7 mouse cellular contexts compared by ENCODE assay signal in the genomic region with DNA sequence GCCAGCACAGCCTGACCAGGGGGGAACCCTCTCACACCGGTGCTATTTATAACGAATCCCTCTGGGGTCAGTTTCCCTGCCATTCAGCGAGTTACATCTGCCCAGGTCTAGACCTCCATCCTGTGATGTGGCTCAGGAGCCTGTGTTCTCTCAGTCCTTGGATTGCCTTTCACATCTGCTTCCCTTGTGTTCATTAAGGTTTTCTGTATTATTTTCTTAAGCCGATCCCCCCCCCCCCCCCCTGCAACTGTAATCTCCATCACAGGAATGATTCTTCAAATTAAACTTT. TPM values are rescaled to one million over a fixed set of nuclear protein-coding genes. Genes with fewer than 3 reads are reported as not detected.
A peak's percentile ranks its signal among the peaks of the same experiment; 100 is the strongest.
DNase-seq lines count a peak whose midpoint lies in the region; ATAC-seq and TF ChIP-seq lines count a peak whose summit lies in the region.

No protein-coding gene starts in this region.

- peak overlapping the region; percentile 62 for H3K4me3 ChIP-seq in megakaryocyte, embryonic 14.5 days (replicated peaks)
- H3K4me3 ChIP-seq in forebrain, embryonic 13.5 days: no peak overlapping the region
- peak overlapping the region; percentile 25 for H3K4me3 ChIP-seq in limb, embryonic 14.5 days (replicated peaks; ENCODE audit: low read length)
- H3K4me3 ChIP-seq in stomach, postnatal 0 days (ENCODE audit: low read depth, low read length): no peak overlapping the region

- H3K9ac ChIP-seq in forebrain, embryonic 13.5 days: no peak overlapping the region
- H3K9ac ChIP-seq in limb, embryonic 14.5 days (ENCODE audit: low read depth, low read length, severe bottlenecking): 0 out of 2 replicates have a peak overlapping the region, but pooled peaks have one; percentile 25
- H3K9ac ChIP-seq in stomach, postnatal 0 days (ENCODE audit: low read length): no peak overlapping the region

- peak overlapping the region; percentile 47 for H3K4me2 ChIP-seq in forebrain, embryonic 13.5 days
- peak overlapping the region; percentile 47 for H3K4me2 ChIP-seq in limb, embryonic 14.5 days (replicated peaks; ENCODE audit: low read depth, low read length, severe bottlenecking)
- H3K4me2 ChIP-seq in stomach, postnatal 0 days (replicated peaks; ENCODE audit: low read depth): peak overlapping the region; percentile 42

- peaks cover 16% of the 10 kb centered on the region for H3K27me3 ChIP-seq in megakaryocyte, embryonic 14.5 days (replicated peaks)
- H3K27me3 ChIP-seq in forebrain, embryonic 13.5 days: no peaks in the 10 kb centered on the region
- no peaks in the 10 kb centered on the region for H3K27me3 ChIP-seq in limb, embryonic 14.5 days (ENCODE audit: control insufficient read depth, insufficient read depth, low read length)
- no peaks in the 10 kb centered on the region for H3K27me3 ChIP-seq in stomach, postnatal 0 days (ENCODE audit: control insufficient read depth, insufficient read depth, low read length)

- no peak overlapping the region for H3K27ac ChIP-seq in forebrain, embryonic 13.5 days
- H3K27ac ChIP-seq in limb, embryonic 14.5 days (replicated peaks; ENCODE audit: low read depth, low read length): no peak overlapping the region
- no peak overlapping the region for H3K27ac ChIP-seq in stomach, postnatal 0 days (replicated peaks)

- 31% methylated on average over 4 of the region's 4 CpGs for WGBS in forebrain, embryonic 13.5 days
- 14% methylated on average over 4 of the region's 4 CpGs for WGBS in limb, embryonic 14.5 days
- 17% methylated on average over 4 of the region's 4 CpGs for WGBS in stomach, postnatal 0 days

- no peaks in the 10 kb centered on the region for H3K36me3 ChIP-seq in megakaryocyte, embryonic 14.5 days (replicated peaks; ENCODE audit: low read length)
- H3K36me3 ChIP-seq in forebrain, embryonic 13.5 days (ENCODE audit: poor library complexity, severe bottlenecking): no peaks in the 10 kb centered on the region
- H3K36me3 ChIP-seq in limb, embryonic 14.5 days (ENCODE audit: control insufficient read depth, insufficient read depth, low read length): no peaks in the 10 kb centered on the region
- H3K36me3 ChIP-seq in stomach, postnatal 0 days (ENCODE audit: control insufficient read depth, insufficient read depth, low read length): no peaks in the 10 kb centered on the region

- no peak for TF ChIP-seq EP300 in stomach, postnatal 0 days (optimal IDR thresholded peaks at IDR 0.05)

- TF ChIP-seq CTCF in stomach, postnatal 0 days (IDR thresholded peaks at IDR 0.05; ENCODE audit: low read depth): no peak

- no peak for TF ChIP-seq POLR2A in limb, embryonic 14.5 days (IDR thresholded peaks at IDR 0.05; ENCODE audit: borderline replicate concordance, extremely low read depth, insufficient read depth, insufficient read length)

- intact Hi-C loops in heart, postnatal 10 days (cut with DNase I): loop anchor here (10.0 kb wide), 2 partner anchors 89 to 199 kb away; no protein-coding TSS in a partner anchor

- ATAC-seq in megakaryocyte, adult 5-6 weeks (ENCODE audit: poor library complexity, severe bottlenecking): no peak
- no peak for ATAC-seq in forebrain, embryonic 13.5 days
- peak; percentile 19; the same call in 1 of the 2 replicates for ATAC-seq in limb, embryonic 14.5 days (ENCODE audit: low FRiP score, low read depth)
- ATAC-seq in stomach, postnatal 0 days (ENCODE audit: low FRiP score, low TSS enrichment): no peak; the same call in 1 of the 2 replicates
- no peak for ATAC-seq in erythroid progenitor cell, adult 5-6 weeks (replicated peaks; ENCODE audit: low FRiP score, poor library complexity, severe bottlenecking)

- H3K9me3 ChIP-seq in megakaryocyte, embryonic 14.5 days: no peaks in the 10 kb centered on the region
- no peaks in the 10 kb centered on the region for H3K9me3 ChIP-seq in forebrain, embryonic 13.5 days (replicated peaks)
- H3K9me3 ChIP-seq in limb, embryonic 14.5 days (ENCODE audit: control insufficient read depth, low read length): no peaks in the 10 kb centered on the region
- H3K9me3 ChIP-seq in stomach, postnatal 0 days (ENCODE audit: control insufficient read depth, low read length): no peaks in the 10 kb centered on the region

- no peak for DNase-seq in limb, embryonic 14.5 days (ENCODE audit: low spot score)
- no peak for DNase-seq in stomach, postnatal 0 days (ENCODE audit: low spot score)
- DNase-seq in heart, postnatal 10 days: no peak

- H3K4me1 ChIP-seq in megakaryocyte, embryonic 14.5 days: peaks cover 46% of the 10 kb centered on the region
- H3K4me1 ChIP-seq in forebrain, embryonic 13.5 days: 0 out of 2 replicates have a peak, but pooled peaks cover 3% of the 10 kb centered on the region
- no peaks in the 10 kb centered on the region for H3K4me1 ChIP-seq in limb, embryonic 14.5 days (ENCODE audit: control insufficient read depth, insufficient read depth, low read length)
- H3K4me1 ChIP-seq in stomach, postnatal 0 days (replicated peaks; ENCODE audit: control insufficient read depth, insufficient read depth): no peaks in the 10 kb centered on the region

RNA-seq across cellular contexts. Expression of a gene that starts 22.1 kb away (rescaled TPM):
- polyA plus RNA-seq in megakaryocyte, embryonic 14.5 days (2012; ENCODE audit: insufficient read depth, low replicate concordance): 0.57 TPM in 1 of 2 replicates, not detected in the other
- 3.7 and 5.6 TPM in 2 replicates for total RNA-seq in megakaryocyte, adult 5-6 weeks (2015)
- 4.6 and 8.9 TPM in 2 replicates for total RNA-seq in megakaryocyte, adult 5-6 weeks (2017)
- polyA plus RNA-seq in forebrain, embryonic 13.5 days (2015; fragmentation: Nextera tagmentation; extraction: Ambion mirVana): 87.5 and 91.5 TPM in 2 replicates
- 37.0 and 47.6 TPM in 2 replicates for polyA plus RNA-seq in limb, embryonic 14.5 days (2012; rRNA removed)
- 78.4 and 79.6 TPM in 2 replicates for polyA plus RNA-seq in limb, embryonic 14.5 days (2014; fragmentation: Nextera tagmentation; extraction: Ambion mirVana)
- 39.0 and 41.3 TPM in 2 replicates for polyA plus RNA-seq in stomach, postnatal 0 days (2015; fragmentation: Nextera tagmentation; extraction: Ambion mirVana)
- 10 to 100 TPM; 68.9 to 70.8 TPM for total RNA-seq in heart, postnatal 10 days (2021)
- total RNA-seq in erythroid progenitor cell, adult 5-6 weeks (2015; ENCODE audit: low replicate concordance): 2.5 TPM in 1 of 2 replicates, not detected in the other
- 0.30 and 8.6 TPM in 2 replicates for total RNA-seq in erythroid progenitor cell, adult 5-6 weeks (2017; ENCODE audit: low replicate concordance)

Comparison
In these comparisons a context has a peak if more than half of its experiments do, and no peak if none do; other contexts are left out.
1. H3K4me3 ChIP-seq: peak in megakaryocyte, embryonic 14.5 days (single experiment) and limb, embryonic 14.5 days (single experiment); none in forebrain, embryonic 13.5 days (single experiment) and stomach, postnatal 0 days (single experiment).
2. RNA of a gene that starts 22.1 kb away (polyA plus RNA-seq): 87.5 to 91.5 TPM in forebrain, embryonic 13.5 days, 37.0 to 79.6 TPM in limb, embryonic 14.5 days and 39.0 to 41.3 TPM in stomach, postnatal 0 days; 0.57 TPM in megakaryocyte, embryonic 14.5 days; every median in the first group is over 10 times any median in the second.
3. Peak in every context shown above with its lines, with median percentiles within 50 percentile points of each other: H3K4me2 ChIP-seq.